Mouse (Mus musculus): ENCODE data around the gene Twf2.

Gene Twf2

DNA sequence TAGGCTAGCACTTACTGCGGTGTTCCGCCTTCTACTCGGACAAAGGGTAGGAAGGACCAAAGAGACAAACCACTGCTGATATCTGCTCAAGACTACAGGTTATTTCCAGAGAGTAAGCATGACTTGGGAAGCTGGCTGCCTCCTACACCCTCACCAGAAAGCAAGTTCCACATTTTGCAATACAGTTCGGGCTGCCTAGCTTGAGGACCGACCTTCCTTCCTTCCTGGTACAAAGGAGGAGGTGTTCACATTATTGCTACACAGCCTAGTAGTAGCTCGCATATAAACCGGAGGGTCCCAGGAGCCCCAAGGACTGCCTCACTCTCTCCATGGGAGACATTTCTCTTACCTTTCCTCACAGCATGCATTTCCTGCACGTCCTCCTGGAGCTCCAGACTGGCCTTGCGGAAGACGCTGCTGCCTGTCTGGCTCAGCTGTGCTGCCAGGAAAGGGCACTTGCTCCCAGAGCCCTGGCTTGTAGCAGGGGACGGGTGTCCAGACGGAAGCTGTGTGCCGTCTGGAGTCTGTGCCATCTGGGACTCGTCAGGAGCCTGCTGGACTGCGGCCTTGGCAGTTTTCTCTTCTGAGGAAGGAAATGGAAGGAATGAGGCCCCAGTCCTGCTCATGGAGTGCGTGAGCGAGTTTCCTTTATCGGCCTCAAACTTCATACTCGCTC is 40.0 kb downstream of the Twf2 start:
- no peak for DNase-seq

GRCm38 (mm10) chr9:106249550-106249949 is 46.6 kb downstream of the Twf2 start:
- no peak for DNase-seq

GRCm38 (mm10) chr9:106250245-106250644 is 47.3 kb downstream of the Twf2 start:
- no peak for DNase-seq

- DNase-seq: no peak
These were observed 48.2 kb downstream of the Twf2 start for GRCm38 (mm10) chr9:106251066-106251465.

GRCm38 (mm10) chr9:106254001-106254400 is 51.1 kb downstream of the Twf2 start:
- DNase-seq: no peak

GRCm38 (mm10) chr9:106258412-106258811 is 55.5 kb downstream of the Twf2 start:
- DNase-seq: no peak

GRCm38 (mm10) chr9:106258990-106259389 is 56.1 kb downstream of the Twf2 start:
- DNase-seq: no peak

- no peak for DNase-seq
These were observed 58.1 kb downstream of the Twf2 start for GRCm38 (mm10) chr9:106261058-106261457.

DNA sequence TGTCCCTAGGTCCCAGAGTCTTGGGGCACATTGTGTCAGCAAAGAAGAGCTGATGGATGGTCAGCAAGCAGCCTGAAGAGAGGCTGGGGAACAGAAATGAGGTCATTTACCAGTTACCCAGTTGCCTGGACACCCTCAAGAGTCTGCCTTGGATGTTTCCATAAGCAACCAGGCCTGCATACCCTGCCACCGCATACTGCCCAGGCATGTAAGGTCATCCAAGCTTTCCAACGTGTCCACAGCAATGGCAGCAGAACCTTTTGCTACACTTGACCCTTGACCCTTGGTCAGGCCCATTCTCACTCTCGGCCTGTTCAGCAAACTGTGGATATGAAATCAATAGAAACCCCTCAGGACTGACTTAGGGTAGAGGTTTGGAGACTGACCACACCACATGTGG is 58.6 kb downstream of the Twf2 start:
- DNase-seq: no peak

DNA sequence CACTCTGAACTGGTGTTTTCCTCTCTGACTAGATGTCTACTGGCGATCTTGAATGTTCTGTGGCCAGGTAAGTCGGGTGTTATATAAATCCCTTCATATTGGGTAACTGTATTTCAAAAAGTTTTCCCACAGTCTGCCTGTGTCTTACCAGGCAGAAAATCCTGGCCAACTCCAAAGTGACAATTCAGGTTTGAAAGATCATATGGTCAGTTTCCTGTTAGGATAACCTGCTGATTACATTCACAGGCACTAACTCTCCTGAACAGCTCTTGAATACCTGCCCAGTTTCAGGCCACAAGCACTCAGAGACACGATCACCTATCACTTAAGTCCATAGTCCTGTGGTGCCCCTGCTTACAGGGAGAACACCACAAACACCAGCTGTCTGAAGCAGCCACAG is 59.2 kb downstream of the Twf2 start:
- DNase-seq: no peak

DNA sequence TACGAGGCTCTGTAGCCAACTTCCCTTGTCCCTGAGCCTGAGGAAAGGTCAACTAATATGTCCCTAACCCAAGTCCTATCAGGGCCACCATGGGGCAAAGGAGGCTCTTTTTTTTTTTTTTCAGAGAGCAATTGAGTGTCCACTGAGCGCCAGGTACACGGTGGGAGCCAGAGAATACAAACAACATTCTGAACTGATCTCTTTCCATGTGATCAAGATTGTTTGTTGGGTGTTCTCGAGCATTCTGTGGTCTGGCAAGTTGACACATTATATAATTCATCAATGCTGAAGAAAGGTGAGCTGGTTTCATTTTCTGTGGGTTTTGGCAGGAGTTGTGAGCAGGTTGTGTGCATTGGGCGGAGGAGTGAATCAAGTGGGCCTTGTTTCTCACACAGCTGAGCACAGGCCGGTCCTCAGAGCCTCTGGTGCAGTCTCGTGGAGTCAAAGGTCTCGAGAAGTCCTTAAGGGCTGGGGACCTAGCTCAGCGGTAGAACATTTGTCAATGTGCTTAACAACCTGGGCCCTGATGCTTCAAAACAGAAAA is 60.5 kb downstream of the Twf2 start:
- no peak for DNase-seq
